Mouse (Mus musculus): ENCODE data around the gene Pin1.
"Not testable (repeated sequence)": the region's sequence is repeated elsewhere in the genome, so short reads cannot be mapped to it uniquely, and the experiment has no call there.

Gene Pin1

DNA sequence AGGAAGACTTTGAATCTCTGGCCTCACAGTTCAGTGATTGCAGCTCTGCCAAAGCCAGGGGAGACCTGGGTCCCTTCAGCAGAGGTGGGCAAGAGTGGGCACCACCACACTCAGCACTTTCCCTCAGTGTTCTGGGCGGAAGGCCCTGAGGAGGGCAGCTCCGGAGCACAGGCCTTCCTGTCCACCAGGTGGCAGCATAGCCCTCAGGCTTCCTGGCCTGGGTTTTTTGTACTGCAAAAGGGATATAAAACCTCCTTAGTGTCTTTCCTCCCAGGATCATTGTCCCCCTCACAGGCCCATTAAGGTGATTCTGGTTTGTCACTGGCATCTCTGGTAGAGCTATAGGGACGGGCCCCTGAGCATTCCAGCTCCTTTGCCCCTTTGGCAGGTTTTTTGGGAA, 10.4 kb downstream of the Pin1 start:
- DNase-seq (ENCODE audit: low read depth, low spot score): peak; percentile 44

DNA sequence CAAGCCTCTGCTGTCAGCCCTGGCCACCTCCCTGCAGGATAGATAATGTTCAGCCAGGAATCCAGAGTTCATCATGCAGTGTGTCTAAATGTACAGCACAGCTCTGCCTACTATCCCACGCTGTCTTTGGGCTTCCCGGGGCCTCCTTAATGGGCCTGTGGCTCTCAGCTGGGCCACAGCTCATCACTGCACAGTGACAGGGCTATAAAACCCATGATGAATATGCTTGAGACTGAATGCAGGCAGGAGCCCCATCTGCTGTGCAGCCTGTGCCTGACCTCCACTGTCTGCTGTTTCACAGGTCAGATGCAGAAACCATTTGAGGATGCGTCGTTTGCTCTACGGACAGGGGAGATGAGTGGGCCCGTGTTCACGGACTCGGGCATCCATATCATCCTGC, 11.0 kb downstream of the Pin1 start:
- no peak for DNase-seq (ENCODE audit: low read depth, low spot score)

GRCm38 (mm10) chr9:20663956-20664355, 12.1 kb downstream of the Pin1 start:
- DNase-seq (ENCODE audit: low read depth, low spot score): no peak

DNA sequence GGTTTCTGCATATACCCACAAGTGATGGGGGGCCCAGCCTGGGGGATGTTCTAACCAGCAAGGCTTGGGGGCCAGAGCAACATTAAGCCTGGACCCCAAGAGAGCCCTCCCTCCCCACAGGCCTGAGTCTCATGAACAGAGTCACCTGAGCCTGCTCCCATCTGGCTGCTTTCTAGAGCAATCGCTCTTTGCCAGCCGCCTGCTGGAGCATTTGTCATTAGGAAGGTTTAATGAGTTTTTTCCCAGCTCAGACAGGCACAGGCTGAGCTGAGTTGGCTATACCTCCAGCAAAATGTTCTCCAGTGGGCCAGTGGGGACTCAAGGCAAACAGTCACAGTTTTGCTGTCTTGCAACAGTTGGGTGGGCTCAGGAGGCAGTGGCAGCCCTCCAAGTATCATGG, 12.5 kb downstream of the Pin1 start:
- DNase-seq (ENCODE audit: low read depth, low spot score): no peak

DNA sequence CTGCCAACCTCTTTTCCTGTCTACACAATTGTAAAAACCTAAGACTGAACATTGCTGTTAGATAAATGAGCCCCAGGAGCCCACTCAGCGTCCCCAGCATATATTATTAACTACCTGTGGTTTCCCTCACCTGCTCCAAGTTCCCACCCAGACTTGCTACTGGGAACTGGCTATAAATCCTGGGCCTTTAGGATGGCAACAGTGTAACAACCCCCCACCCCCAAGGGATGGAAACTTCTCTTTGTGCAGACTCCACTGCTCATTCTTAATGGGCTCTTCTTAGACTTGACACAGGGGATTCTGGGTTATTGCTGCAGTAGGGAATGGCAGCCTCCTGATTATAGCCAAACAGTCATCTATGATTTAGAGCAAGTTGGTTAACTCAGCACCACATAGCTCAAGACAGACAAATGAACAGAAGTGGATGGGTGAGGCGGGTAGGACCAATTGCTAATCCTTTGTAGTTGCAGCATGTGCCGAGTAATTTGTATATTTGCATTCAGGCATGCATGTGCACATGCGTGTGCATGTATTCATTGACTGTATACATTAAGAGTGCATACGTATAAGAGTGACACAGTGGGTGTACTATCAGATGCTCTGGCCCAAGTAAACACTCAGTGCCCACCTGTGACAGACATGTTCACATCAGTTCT, 13.2 kb downstream of the Pin1 start:
- no peak for DNase-seq (ENCODE audit: low read depth, low spot score)

DNA sequence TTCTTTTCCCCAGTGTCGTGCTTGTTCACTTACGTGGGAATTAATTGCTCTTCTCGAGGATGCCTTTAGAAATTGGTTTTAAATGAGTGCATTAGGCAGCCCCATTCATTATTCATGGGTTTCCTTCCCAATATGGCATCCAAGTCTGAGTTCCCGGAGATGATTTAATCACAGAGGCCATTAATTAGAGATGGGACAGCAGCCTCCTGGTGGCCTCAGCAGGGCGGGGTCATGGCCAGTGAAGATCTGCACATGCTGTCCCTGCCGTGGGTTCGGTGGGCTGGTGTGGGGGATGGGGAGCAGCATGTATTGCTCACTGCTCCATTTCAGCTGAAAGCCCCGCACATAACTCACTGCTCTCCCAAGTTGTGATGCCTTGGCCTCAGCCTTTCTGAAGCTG, 14.0 kb downstream of the Pin1 start:
- DNase-seq (ENCODE audit: low read depth, low spot score): no peak

GRCm38 (mm10) chr9:20666510-20667034, 14.7 kb downstream of the Pin1 start:
- DNase-seq (ENCODE audit: low read depth, low spot score): peak; percentile 55

- no peak for DNase-seq (ENCODE audit: low read depth, low spot score)
These were observed 16.2 kb downstream of the Pin1 start for GRCm38 (mm10) chr9:20668065-20668464.

- DNase-seq (ENCODE audit: low read depth, low spot score): no peak
These were observed 20.2 kb downstream of the Pin1 start for GRCm38 (mm10) chr9:20672047-20672446.

GRCm38 (mm10) chr9:20677892-20678291, 26.0 kb downstream of the Pin1 start:
- no peak for DNase-seq (ENCODE audit: low read depth, low spot score)

GRCm38 (mm10) chr9:20680378-20680958, 28.6 kb downstream of the Pin1 start:
- DNase-seq (ENCODE audit: low read depth, low spot score): no peak

GRCm38 (mm10) chr9:20681546-20682388, 29.9 kb downstream of the Pin1 start:
- DNase-seq (ENCODE audit: low read depth, low spot score): no peak

- DNase-seq (ENCODE audit: low read depth, low spot score): no peak
These were observed 30.5 kb downstream of the Pin1 start for GRCm38 (mm10) chr9:20682389-20682722.

DNA sequence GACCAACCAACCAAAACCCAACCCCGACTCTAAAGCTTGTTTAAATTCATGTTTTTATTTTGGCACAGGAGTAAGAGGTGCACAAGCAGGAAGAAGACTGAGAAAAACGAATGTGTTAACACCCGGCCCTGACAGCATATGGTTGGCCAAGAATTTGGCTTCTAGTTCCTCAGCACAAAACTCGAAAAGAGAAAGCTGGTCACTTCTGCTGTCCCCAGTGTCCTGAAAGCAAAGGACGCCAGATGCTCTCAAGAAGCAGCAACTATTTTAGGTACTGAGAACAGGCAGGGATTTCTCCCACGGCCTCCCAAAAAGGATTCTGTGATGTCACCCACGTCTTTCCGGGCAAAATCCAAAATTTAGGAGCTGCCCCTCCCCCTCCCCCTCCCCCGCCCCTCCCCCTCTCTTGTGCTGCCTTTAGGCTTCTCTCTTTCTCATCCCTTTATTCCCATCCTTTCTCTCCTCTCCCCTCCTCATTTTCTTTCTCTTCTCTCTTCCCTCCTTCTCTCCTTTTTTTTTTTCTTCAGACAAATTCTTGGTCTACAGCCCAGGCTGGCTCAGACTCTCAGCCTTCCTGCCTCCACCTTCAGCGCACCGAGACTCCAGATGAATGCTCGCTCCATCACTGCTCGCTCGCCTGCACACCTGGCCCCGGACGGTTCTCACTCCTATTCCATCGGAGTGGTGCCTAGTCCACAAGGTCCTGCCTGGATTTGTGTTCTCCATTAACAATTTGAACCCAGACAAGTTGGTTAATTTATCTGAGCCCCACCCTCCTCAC, 33.4 kb downstream of the Pin1 start:
- DNase-seq (ENCODE audit: low read depth, low spot score): no peak

DNA sequence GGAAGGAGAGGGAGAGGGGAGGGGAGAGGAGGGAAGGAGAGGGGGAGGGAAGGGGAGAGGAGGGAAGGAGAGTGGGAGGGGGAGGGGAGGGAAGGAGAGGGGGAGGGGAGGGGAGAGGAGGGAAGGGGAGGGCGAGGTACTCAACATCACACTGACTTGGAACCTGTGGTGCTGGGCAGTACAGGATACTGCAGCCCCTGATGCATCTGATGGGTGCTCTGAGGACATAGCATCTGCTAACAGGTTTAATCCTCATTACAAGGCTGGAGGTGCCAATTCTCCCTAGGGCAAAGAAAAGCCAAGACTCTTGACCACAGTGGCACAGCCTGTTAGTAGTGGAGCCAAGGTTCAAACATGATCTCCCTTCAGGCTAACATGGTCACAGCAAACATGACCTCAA, 37.5 kb downstream of the Pin1 start:
- DNase-seq (ENCODE audit: low read depth, low spot score): no peak

- DNase-seq (ENCODE audit: low read depth, low spot score): no peak
These were observed 38.0 kb downstream of the Pin1 start for GRCm38 (mm10) chr9:20689913-20690312.

GRCm38 (mm10) chr9:20690449-20690848, 38.6 kb downstream of the Pin1 start:
- not testable (repeated sequence) for DNase-seq (ENCODE audit: low read depth, low spot score)

- no peak for DNase-seq (ENCODE audit: low read depth, low spot score)
These were observed 41.0 kb downstream of the Pin1 start for GRCm38 (mm10) chr9:20692863-20693262.

DNA sequence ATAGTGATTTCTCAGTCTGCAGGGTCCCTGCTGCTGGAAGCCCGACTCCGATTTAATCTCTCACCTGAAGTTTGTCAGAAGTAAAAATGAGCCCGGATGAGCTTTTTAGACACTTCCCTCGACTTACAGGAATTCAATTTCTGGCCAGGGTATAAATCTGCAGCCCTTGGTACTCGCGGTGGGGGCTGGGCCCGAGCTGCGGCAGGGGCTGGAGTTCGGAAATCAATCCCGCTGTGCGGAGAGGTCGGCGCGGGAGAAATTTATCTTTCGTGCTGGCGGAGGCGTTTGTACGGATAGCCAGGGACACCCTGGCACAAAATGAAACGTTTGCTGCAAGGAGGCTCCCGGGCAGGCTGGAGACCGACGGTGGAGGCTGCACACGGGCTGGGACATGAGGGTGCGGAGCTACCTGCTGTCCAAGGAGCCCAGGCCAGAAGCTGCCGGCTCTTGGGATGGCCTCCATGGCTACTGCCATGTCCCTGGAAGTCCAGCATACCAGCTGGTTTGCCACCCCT, 42.9 kb downstream of the Pin1 start:
- DNase-seq (ENCODE audit: low read depth, low spot score): no peak

- DNase-seq (ENCODE audit: low read depth, low spot score): no peak
These were observed 44.3 kb downstream of the Pin1 start for GRCm38 (mm10) chr9:20696107-20696712.

DNA sequence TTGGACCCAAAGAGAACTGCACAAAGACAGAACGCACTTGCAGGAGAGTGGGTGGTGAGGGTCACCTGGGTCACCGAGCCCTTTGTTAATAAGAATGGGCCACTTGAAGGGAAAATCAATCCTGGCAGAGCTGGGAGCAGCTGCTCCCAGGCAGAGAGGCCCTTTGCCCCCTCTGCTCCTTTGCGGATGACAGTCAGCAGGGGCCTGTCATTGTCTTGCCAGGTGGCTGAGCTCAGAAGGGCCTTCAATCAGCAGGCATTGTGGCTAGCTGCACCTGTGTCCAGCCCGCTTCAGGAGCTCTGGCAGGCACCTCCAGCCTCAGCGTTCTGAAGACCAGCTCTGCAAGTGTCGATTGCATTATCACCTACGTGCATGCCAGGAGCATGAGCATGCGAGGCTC, 45.6 kb downstream of the Pin1 start:
- DNase-seq (ENCODE audit: low read depth, low spot score): no peak
